Comparison of ENCODE assay signal across 8 mouse cellular contexts in the genomic region with DNA sequence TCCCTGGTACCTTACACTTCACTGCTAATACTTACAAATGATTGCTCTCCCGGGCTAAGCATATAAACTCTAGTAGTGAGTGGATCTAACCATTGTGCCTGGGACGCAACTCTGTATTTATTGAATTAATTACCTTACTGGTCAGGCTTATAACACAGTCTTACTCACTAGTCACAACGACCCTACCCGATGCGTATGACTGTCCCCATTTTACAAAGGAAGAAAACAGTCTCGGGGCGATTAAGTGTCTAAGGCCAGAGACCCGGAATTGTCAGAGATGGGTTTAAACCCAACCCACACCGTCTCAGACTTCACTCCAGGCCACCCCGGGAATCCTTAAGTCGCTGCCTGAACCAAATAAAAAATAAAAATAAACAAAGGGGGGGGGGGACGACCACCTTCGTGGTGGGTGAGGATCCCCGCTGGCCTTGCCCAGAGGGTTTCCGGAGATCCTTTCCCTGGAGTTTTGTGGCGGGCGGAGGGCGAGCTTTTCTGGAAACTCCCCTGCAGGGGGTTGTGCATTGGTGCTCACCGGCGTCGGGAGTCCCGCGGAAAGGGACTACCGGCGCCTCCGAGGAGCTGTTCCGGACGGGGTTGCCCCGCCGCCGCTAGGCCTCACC. TPM values are rescaled to one million over a fixed set of nuclear protein-coding genes. Genes with fewer than 3 reads are reported as not detected.
DNase-seq lines count a peak whose midpoint lies in the region; ATAC-seq lines count a peak whose summit lies in the region.

No protein-coding gene starts in this region.

- H3K36me3 ChIP-seq in intestine, embryonic 15.5 days, result peaks cover 7% of the 10 kb centered on the region; the same call in 1 of the 2 replicates
- no peaks in the 10 kb centered on the region for H3K36me3 ChIP-seq in neural tube, embryonic 11.5 days (ENCODE audit: control insufficient read depth, insufficient read depth, low read length)

- H3K4me1 ChIP-seq in intestine, embryonic 15.5 days (replicated peaks), result peaks cover 13% of the 10 kb centered on the region; the same call in 1 of the 2 replicates
- peaks cover 11% of the 10 kb centered on the region for H3K4me1 ChIP-seq in neural tube, embryonic 11.5 days (ENCODE audit: control insufficient read depth, insufficient read depth, low read length)

- peak overlapping the region; percentile 75 for H3K4me2 ChIP-seq in intestine, embryonic 15.5 days (replicated peaks)
- H3K4me2 ChIP-seq in neural tube, embryonic 11.5 days (ENCODE audit: low read depth), result peak overlapping the region; percentile 58

- H3K27me3 ChIP-seq in intestine, embryonic 15.5 days (replicated peaks), result no peaks in the 10 kb centered on the region
- no peaks in the 10 kb centered on the region for H3K27me3 ChIP-seq in neural tube, embryonic 11.5 days (ENCODE audit: control insufficient read depth, insufficient read depth, low read length)

- peak overlapping the region; percentile 100 for H3K9ac ChIP-seq in intestine, embryonic 15.5 days
- peak overlapping the region; percentile 100 for H3K9ac ChIP-seq in neural tube, embryonic 11.5 days (ENCODE audit: low read length)

- WGBS in intestine, embryonic 15.5 days, result 1% methylated on average over 31 of the region's 31 CpGs
- WGBS in neural tube, embryonic 11.5 days, result under 1% methylated on average over 31 of the region's 31 CpGs

- DNase-seq in cerebellum, adult 18-20 months, result no peak
- peak; percentile 37 for DNase-seq in 3T3-L1 (ENCODE audit: low read depth, low spot score)
- peak; percentile 27 for DNase-seq in embryo, embryonic 11.5 days (ENCODE audit: low read depth, low spot score)
- DNase-seq in neural tube, embryonic 11.5 days (ENCODE audit: low spot score), result no peak
- DNase-seq in adrenal gland, adult 18-20 months (ENCODE audit: low spot score in 2 of 2), result no peak
- DNase-seq in thymus, postnatal 4 days, result no peak

- ATAC-seq in cerebellum, adult (ENCODE audit: insufficient number of reproducible peaks, low FRiP score, low TSS enrichment), result peak; percentile 49; the same call in 1 of the 2 replicates
- peak; percentile 76 for ATAC-seq in intestine, embryonic 15.5 days
- peak; percentile 49 for ATAC-seq in neural tube, embryonic 11.5 days (ENCODE audit: insufficient read depth, low FRiP score, low TSS enrichment)

- H3K9me3 ChIP-seq in intestine, embryonic 15.5 days, result no peaks in the 10 kb centered on the region
- H3K9me3 ChIP-seq in neural tube, embryonic 11.5 days (ENCODE audit: control insufficient read depth, low read length), result no peaks in the 10 kb centered on the region

- peak overlapping the region; percentile 99 for H3K4me3 ChIP-seq in intestine, embryonic 15.5 days (replicated peaks)
- H3K4me3 ChIP-seq in neural tube, embryonic 11.5 days (ENCODE audit: low read depth, low read length), result peak overlapping the region; percentile 81

- peak overlapping the region; percentile 97 for H3K27ac ChIP-seq in intestine, embryonic 15.5 days
- H3K27ac ChIP-seq in neural tube, embryonic 11.5 days (ENCODE audit: low read depth, low read length), result peak overlapping the region; percentile 98

RNA-seq across cellular contexts. Expression of a gene that starts 1.1 kb away (rescaled TPM):
- polyA plus RNA-seq in intestine, embryonic 15.5 days (2015; fragmentation: Nextera tagmentation; extraction: Ambion mirVana), result 186 and 190 TPM in 2 replicates
- polyA plus RNA-seq in neural tube, embryonic 11.5 days (2014; fragmentation: Nextera tagmentation; extraction: Ambion mirVana), result 192 and 216 TPM in 2 replicates
- 10 to 100 TPM; 40.5 to 57.3 TPM for total RNA-seq in adrenal gland, adult 18-20 months (2021)

RNA-seq across cellular contexts. Expression of a gene that starts 14.1 kb away (rescaled TPM):
- 0.25 and 0.49 TPM in 2 replicates for polyA plus RNA-seq in intestine, embryonic 15.5 days (2015; fragmentation: Nextera tagmentation; extraction: Ambion mirVana)
- 0.37 and 0.44 TPM in 2 replicates for polyA plus RNA-seq in neural tube, embryonic 11.5 days (2014; fragmentation: Nextera tagmentation; extraction: Ambion mirVana)
- total RNA-seq in adrenal gland, adult 18-20 months (2021), result 1 to 10 TPM; 1.3 to 1.7 TPM

RNA-seq across cellular contexts. Expression of a gene that starts 55.3 kb away (rescaled TPM):
- 0.11 and 0.15 TPM in 2 replicates for polyA plus RNA-seq in intestine, embryonic 15.5 days (2015; fragmentation: Nextera tagmentation; extraction: Ambion mirVana)
- polyA plus RNA-seq in neural tube, embryonic 11.5 days (2014; fragmentation: Nextera tagmentation; extraction: Ambion mirVana), result not detected in 2 replicates
- total RNA-seq in adrenal gland, adult 18-20 months (2021), result not detected

Comparison
In these comparisons a context has a peak if more than half of its experiments do, and no peak if none do; other contexts are left out.
1. DNase-seq: peak in 3T3-L1 (single experiment) and embryo, embryonic 11.5 days (single experiment); none in cerebellum, adult 18-20 months (0 of 2), neural tube, embryonic 11.5 days (single experiment), adrenal gland, adult 18-20 months (0 of 2) and thymus, postnatal 4 days (single experiment).
2. Peak in every context shown above with its lines, with median percentiles within 50 percentile points of each other: ATAC-seq.